Mouse (Mus musculus) inflammation-experienced regulatory T-cells, adult 6 months (primary cell): ENCODE results near the gene Vps13d. TPM values are rescaled to one million over a fixed set of nuclear protein-coding genes. Genes with fewer than 3 reads are reported as not detected.
A peak's percentile ranks its signal among the peaks of the same experiment; 100 is the strongest.

ENCODE experiments used
- ATAC-seq: one replicate; pipeline ENCODE4 v1.8.0; 2017
- polyA plus RNA-seq, 3 experiments: library from polyadenylated mRNA; unstranded; fragments of 100-300 nt; shearing (Covaris generic); gene quantifications; one replicate each; pipeline ENCODE4 v1.2.1; 2017

The Vps13d gene
- polyA plus RNA-seq, 3 experiments from 2014 or later = 10.6 to 27.5 (median 19.6) TPM

DNA sequence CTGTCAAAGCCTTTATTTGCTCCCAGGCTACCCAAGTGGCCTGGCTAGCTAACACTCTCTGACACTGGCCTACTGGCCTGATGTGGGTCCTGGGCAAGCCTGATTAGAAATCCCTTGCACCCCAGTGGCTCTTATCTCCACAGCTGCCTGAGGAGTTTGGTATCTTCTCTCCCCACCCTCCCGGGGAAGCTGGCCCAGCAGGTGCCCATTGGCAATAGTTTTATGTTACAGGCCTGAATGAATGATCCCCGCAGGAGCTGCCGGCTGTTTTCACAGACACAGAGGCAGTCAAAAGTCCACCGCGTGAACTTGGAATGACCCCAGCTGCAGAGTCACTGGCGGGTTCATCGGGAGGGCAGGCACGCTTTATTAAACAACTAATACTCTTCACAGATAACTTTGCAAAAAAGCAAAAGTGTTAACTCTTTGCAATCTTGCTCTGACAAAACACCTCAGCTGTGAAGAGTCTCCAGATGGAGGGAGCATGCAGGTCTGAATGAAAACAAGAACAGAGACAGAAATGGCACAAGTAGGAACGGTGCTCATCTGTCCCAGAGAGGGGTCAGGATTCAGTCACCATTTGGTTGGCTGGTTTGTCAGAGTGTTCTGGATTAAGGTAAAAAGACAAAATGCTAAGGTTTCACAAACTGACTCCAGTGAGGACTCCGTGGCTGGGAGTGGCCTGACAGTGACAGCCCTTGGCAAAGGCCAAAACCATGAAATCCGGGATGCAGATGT is 160.1 kb downstream of the Vps13d start:
- ATAC-seq = no peak

GRCm38 (mm10) chr4:145033392-145033791 is 161.4 kb downstream of the Vps13d start:
- no peak for ATAC-seq

DNA sequence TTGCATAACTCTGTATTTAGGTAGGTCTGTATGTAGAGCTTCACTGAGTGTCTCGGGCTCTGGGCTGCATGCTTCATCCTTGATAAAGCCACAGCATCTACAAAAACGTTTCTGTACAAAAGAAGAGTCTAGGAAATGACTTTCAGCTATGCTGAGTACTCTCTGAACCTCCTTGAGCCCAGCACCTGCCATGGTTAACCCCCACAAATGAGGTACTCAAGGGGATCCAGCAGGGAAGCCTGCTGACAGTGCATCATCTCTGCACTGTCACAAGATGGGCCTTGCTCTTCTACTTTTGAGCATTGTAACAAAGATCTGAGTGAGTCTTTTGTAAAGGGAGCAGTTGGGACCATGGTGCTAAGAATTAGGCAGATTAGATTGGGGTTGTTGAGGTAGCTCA is 162.2 kb downstream of the Vps13d start:
- ATAC-seq = no peak

DNA sequence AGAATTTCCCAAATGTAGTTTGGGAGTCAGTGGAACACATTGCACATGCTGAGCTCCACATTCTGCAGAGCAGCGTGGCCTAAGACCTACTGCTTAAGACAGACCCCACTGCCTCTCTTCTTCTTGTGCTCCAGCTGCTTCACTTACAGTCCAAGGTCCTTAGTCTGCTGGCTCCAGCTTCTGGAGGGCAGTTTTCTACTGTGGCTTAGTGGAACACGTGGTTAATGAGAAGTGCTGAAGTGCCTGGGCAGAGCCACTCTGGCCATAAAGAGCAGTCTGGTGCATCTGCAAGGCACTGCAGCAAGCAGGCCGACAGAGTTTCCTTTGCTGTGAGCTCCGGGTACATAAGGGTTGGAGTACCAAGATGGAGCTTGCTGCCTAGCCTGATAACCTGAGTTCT is 163.3 kb downstream of the Vps13d start:
- no peak for ATAC-seq

DNA sequence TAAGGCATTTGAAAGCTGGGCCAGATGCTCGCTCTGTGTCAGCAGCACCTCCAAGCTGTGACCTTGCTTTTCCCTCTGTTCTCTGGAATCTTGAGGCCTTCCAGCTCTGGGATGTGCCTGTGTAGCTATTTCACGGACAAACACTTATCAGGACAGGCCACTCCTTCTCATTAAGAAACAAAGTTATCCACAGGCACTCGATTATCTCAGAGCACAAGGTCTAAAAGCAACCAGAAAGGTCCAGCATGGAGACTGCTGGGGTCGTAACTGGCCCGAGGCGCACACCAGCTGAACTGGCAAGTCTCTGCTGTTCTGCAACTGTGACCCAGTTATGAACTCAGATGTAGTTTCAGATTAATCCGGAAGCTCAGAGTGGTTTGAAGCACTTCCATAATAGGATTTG is 168.4 kb downstream of the Vps13d start:
- peak; percentile 47 for ATAC-seq

- no peak for ATAC-seq
Observed at GRCm38 (mm10) chr4:145025409-145025762, 169.4 kb downstream of the Vps13d start.

DNA sequence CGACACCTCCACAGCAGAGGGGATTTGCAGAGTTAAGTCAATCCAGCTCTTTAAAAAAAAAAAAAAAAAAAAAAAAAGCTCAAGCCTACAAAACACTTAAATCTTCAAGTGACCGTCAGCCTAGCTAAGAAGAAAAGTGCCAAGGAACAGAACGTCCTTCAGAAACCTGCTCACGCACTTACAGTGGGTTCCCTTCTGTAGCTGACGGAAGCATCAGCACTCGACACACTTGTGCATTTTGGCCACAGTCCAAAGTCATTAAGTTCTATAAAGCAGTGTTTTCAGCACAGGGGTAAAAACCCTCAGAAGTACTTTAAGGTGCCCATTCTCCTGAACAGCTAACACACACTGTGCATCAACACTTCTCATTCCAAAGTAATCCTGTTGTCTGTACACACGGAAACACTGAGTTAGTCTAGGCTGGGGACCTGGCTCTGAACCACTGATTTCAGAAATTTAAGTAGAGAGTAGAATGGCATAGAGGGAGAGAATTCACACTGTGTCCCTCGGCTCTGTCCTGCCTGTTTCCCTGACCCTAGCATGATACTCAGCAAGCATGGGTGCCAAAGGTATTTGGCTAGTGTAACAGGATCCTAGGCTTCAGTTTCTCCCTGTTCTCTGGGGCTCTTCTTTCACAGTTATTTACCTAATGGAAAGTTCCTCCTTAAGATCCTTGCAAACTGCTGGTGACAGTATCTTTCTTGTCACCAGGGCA is 170.0 kb downstream of the Vps13d start:
- ATAC-seq = no peak

DNA sequence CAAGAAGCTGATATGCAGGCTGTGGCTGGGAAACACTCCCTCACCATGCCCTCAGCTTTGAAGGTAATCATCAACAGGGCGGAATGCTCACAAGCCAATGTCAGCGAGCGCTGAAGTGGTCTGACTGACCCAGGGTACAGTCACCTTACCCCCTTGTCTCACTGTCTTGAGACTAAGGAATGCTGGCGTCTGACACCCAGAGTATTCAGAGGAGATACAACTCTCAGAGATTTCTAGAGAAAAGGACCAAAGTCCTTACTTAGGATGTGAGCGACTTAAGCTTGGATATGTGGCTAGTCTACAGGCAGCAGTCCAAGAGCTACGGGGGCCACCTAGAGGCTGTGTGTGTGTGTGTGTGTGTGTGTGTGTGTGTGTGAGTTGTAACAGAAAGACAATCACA is 170.9 kb downstream of the Vps13d start:
- ATAC-seq = no peak

DNA sequence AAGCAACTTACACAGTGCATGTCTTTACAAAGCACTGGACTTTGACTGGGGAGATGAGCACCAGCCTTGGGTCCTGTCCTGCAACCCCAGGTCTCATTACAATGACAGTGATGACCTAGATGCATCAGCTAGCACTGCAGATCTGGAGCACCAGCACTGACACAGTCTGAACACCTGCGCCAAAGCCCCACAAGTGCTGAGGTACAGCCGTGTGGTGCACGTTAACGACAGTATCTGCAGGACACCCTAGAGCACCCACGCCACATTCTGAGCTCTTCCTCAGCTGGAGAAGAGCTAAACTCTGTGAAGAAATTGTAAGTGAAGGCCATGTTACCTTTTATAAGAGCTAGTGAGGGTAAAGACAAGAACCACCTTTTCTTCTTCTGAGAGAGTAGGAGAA is 172.0 kb downstream of the Vps13d start:
- ATAC-seq = no peak

GRCm38 (mm10) chr4:145022211-145022610 is 172.6 kb downstream of the Vps13d start:
- ATAC-seq = no peak

GRCm38 (mm10) chr4:145020383-145020782 is 174.4 kb downstream of the Vps13d start:
- ATAC-seq = no peak

GRCm38 (mm10) chr4:145019121-145019714 is 175.6 kb downstream of the Vps13d start:
- ATAC-seq = peak; percentile 78

DNA sequence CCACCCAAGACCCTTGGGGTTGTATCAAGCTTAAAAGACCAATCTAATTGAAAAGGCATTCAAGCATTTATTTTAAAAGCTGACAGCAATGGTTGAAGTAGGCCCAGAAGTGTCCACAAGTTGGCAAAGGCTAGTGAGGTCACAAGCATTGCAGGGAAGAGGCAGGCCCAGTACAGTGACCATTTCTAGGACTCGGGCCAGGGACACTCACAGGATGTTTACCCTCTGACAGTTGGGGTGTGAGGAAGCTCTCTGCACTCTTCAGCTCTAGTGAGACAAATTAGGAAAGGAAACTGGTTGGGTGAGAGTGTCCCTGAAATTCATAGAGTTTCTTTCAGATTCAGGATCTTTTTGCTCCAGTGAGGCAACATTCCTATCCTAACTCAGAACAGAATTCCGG is 177.1 kb downstream of the Vps13d start:
- ATAC-seq = no peak

- no peak for ATAC-seq
Observed at GRCm38 (mm10) chr4:145016669-145017068, 178.1 kb downstream of the Vps13d start.

DNA sequence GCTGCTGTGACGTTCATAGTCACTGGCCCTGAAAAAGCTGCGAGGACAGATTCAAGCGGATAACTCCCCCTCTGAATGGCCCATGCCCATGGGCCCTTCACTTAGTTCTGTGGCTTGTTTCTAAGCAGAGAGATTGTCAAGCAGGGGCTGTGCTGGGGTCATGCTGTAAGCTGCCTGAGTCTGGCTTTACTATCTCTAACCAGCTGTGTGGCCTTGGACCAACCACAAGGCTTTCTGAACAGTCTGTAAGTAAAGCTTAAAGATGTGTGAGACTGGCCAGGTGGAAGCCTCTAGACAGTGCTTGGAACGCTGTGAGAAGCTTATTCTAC is 180.2 kb downstream of the Vps13d start:
- ATAC-seq = no peak

GRCm38 (mm10) chr4:145013760-145014631 is 180.8 kb downstream of the Vps13d start:
- no peak for ATAC-seq

DNA sequence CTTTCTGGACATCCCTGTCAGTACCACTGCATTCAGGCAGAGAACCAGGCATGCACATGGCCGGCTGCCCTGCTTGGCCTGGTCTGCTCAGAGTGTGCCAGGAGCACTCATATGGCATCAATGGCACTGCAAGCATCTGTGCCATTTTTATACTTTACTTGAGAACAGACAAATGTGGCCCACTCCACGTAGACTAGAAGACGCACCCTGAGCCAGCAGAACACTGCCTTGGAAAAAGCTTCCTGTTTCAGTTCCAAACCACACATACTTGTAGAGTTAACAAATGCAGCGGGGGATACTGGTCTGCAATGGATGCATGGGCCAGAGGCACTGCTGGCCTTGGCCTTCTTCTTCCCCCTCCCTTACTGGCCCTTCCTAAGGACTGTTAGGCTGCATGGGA is 181.6 kb downstream of the Vps13d start:
- no peak for ATAC-seq

DNA sequence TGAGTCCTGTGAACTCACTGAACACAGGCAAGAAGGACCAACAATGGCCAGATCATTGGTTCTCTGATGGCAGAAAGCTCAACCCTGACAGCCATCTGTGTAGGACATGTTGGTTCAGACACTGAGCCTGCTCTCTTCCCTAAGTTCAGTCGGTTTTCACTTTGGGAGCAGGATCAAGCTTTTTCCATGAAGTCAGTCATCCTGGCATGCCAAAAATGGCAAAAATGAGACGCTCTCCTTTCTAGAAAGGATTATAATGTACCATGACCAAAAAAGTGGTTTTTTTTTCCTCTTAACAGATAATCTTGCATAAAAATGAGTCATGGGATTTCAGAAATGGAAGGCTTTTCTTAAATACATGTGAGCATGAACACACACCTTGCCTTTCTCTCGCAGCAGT is 183.6 kb downstream of the Vps13d start:
- ATAC-seq = no peak

- no peak for ATAC-seq
Observed at GRCm38 (mm10) chr4:145009934-145010333, 184.9 kb downstream of the Vps13d start.

DNA sequence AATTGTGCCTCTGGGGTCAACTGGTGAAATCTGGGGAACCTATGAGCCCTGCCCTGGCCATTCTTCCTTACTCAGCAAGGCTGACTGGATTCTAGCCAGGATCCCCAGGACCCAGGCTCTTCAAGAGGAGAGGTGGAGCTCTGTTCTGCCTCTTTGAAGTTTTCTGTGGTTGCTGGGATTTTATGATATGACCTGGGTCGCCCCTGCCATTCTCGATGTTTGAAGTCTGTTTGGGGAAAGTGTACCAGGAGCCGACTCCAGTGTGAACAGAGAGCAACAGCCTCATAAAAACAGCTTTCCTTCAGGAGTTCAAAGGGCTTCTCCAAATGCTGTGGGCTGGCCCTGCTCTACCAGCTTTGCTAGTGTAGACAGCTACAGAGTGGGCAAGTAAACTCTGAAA is 185.4 kb downstream of the Vps13d start:
- no peak for ATAC-seq

GRCm38 (mm10) chr4:145005943-145006545 is 188.8 kb downstream of the Vps13d start:
- ATAC-seq = no peak

GRCm38 (mm10) chr4:145004176-145004575 is 190.6 kb downstream of the Vps13d start:
- ATAC-seq = no peak

DNA sequence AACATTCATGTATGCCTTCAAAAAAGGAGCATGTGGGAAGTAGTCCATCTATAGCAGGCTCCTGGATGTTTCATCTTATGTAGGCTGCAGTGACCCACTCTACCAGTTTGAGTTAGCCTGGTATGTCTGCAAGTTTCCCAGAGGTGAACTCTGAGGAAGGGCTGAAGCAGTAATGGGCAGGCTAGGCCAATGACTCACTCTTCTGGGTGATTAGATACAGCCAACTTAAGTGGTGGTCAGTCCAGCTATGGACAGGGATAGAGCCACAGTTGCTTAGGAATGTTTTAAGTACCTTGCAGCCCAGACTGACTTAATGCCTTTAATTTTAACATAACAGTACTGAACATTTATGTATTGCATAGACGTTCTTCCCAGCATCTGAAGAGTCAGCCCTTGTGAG is 192.1 kb downstream of the Vps13d start:
- no peak for ATAC-seq
